Comparison of ENCODE assay signal across 10 mouse cellular contexts in genomic region chr12:40459673-40460265, GRCm38 (mm10). TPM values are rescaled to one million over a fixed set of nuclear protein-coding genes. Genes with fewer than 3 reads are reported as not detected.
A peak's percentile ranks its signal among the peaks of the same experiment; 100 is the strongest.
DNase-seq lines count a peak whose midpoint lies in the region; ATAC-seq and TF ChIP-seq lines count a peak whose summit lies in the region.
"Had no signal": no experiment of that assay in that cellular context is flagged by ENCODE, and none has a peak within 500 bp of the region (broad histone marks: within the 10 kb centered on the region; RNA-seq: fewer than 3 reads in every experiment).

No protein-coding gene starts in this region.

- H3K4me3 ChIP-seq in embryonic facial prominence, embryonic 11.5 days (ENCODE audit: low read depth, low read length), result no peak overlapping the region
- H3K4me3 ChIP-seq in embryonic facial prominence, embryonic 10.5 days, result no peak overlapping the region
- no peak overlapping the region for H3K4me3 ChIP-seq in hindbrain, postnatal 0 days (ENCODE audit: low read length)
- H3K4me3 ChIP-seq in hindbrain, embryonic 13.5 days, result no peak overlapping the region
- H3K4me3 ChIP-seq in midbrain, embryonic 10.5 days, result no peak overlapping the region
- no peak overlapping the region for H3K4me3 ChIP-seq in midbrain, embryonic 11.5 days (ENCODE audit: low read depth, low read length)
- H3K4me3 ChIP-seq in stomach, embryonic 14.5 days (ENCODE audit: low read depth, low read length), result no peak overlapping the region

- H3K36me3 ChIP-seq in embryonic facial prominence, embryonic 11.5 days (replicated peaks; ENCODE audit: control insufficient read depth, insufficient read depth, low read depth, low read length), result no peaks in the 10 kb centered on the region
- no peaks in the 10 kb centered on the region for H3K36me3 ChIP-seq in embryonic facial prominence, embryonic 10.5 days (replicated peaks)
- no peaks in the 10 kb centered on the region for H3K36me3 ChIP-seq in hindbrain, postnatal 0 days (ENCODE audit: insufficient read depth, low read length)
- H3K36me3 ChIP-seq in hindbrain, embryonic 13.5 days, result no peaks in the 10 kb centered on the region
- no peaks in the 10 kb centered on the region for H3K36me3 ChIP-seq in midbrain, embryonic 10.5 days
- no peaks in the 10 kb centered on the region for H3K36me3 ChIP-seq in midbrain, embryonic 11.5 days (ENCODE audit: control insufficient read depth, insufficient read depth, low read length)
- H3K36me3 ChIP-seq in stomach, embryonic 14.5 days (ENCODE audit: control insufficient read depth, insufficient read depth, low read length), result no peaks in the 10 kb centered on the region

- no peak overlapping the region for H3K27ac ChIP-seq in embryonic facial prominence, embryonic 11.5 days (replicated peaks; ENCODE audit: low read depth, low read length)
- no peak overlapping the region for H3K27ac ChIP-seq in embryonic facial prominence, embryonic 10.5 days (replicated peaks)
- H3K27ac ChIP-seq in hindbrain, postnatal 0 days, result peak overlapping the region; percentile 28; the same call in 1 of the 2 replicates
- no peak overlapping the region for H3K27ac ChIP-seq in hindbrain, embryonic 13.5 days
- peak overlapping the region; percentile 19; the same call in 1 of the 2 replicates for H3K27ac ChIP-seq in midbrain, embryonic 10.5 days (replicated peaks)
- no peak overlapping the region for H3K27ac ChIP-seq in midbrain, embryonic 11.5 days (ENCODE audit: low read depth, low read length)
- peak overlapping the region; percentile 10; the same call in 1 of the 2 replicates for H3K27ac ChIP-seq in stomach, embryonic 14.5 days (ENCODE audit: low read length)

- H3K4me1 ChIP-seq in embryonic facial prominence, embryonic 11.5 days (ENCODE audit: control insufficient read depth, insufficient read depth, low read length), result no peaks in the 10 kb centered on the region
- H3K4me1 ChIP-seq in embryonic facial prominence, embryonic 10.5 days, result peaks cover 39% of the 10 kb centered on the region
- H3K4me1 ChIP-seq in hindbrain, postnatal 0 days (ENCODE audit: insufficient read depth, low read length), result peaks cover 19% of the 10 kb centered on the region
- peaks cover 33% of the 10 kb centered on the region for H3K4me1 ChIP-seq in hindbrain, embryonic 13.5 days (replicated peaks)
- peaks cover 32% of the 10 kb centered on the region for H3K4me1 ChIP-seq in midbrain, embryonic 10.5 days
- no peaks in the 10 kb centered on the region for H3K4me1 ChIP-seq in midbrain, embryonic 11.5 days (ENCODE audit: control insufficient read depth, insufficient read depth, low read length)
- H3K4me1 ChIP-seq in stomach, embryonic 14.5 days (ENCODE audit: control insufficient read depth, insufficient read depth, low read length), result peaks cover 4% of the 10 kb centered on the region; the same call in 1 of the 2 replicates

- TF ChIP-seq CTCF in hindbrain, postnatal 0 days (IDR thresholded peaks at IDR 0.05; ENCODE audit: low read depth), result no peak

- no peak overlapping the region for H3K9ac ChIP-seq in embryonic facial prominence, embryonic 11.5 days (replicated peaks; ENCODE audit: low read length)
- no peak overlapping the region for H3K9ac ChIP-seq in hindbrain, postnatal 0 days (replicated peaks; ENCODE audit: low read length)
- no peak overlapping the region for H3K9ac ChIP-seq in hindbrain, embryonic 13.5 days
- H3K9ac ChIP-seq in midbrain, embryonic 11.5 days (ENCODE audit: low read length), result no peak overlapping the region
- H3K9ac ChIP-seq in stomach, embryonic 14.5 days (replicated peaks; ENCODE audit: low read depth, low read length), result no peak overlapping the region

- no peak for DNase-seq in embryonic facial prominence, embryonic 11.5 days (ENCODE audit: low spot score)
- no peak for DNase-seq in embryonic facial prominence, embryonic 10.5 days (ENCODE audit: low spot score)
- DNase-seq in hindbrain, postnatal 0 days (ENCODE audit: low spot score), result no peak
- DNase-seq in midbrain, embryonic 10.5 days (ENCODE audit: low spot score), result no peak
- no peak for DNase-seq in midbrain, embryonic 11.5 days (ENCODE audit: low spot score, missing footprints)
- DNase-seq in adrenal gland, adult 18-20 months (ENCODE audit: low spot score in 2 of 2), result no peak
- DNase-seq: cerebellum, adult 11 months had no signal

- no peaks in the 10 kb centered on the region for H3K9me3 ChIP-seq in embryonic facial prominence, embryonic 11.5 days (replicated peaks; ENCODE audit: control insufficient read depth, low read length)
- no peaks in the 10 kb centered on the region for H3K9me3 ChIP-seq in embryonic facial prominence, embryonic 10.5 days
- no peaks in the 10 kb centered on the region for H3K9me3 ChIP-seq in hindbrain, postnatal 0 days (ENCODE audit: low read length)
- no peaks in the 10 kb centered on the region for H3K9me3 ChIP-seq in hindbrain, embryonic 13.5 days
- H3K9me3 ChIP-seq in midbrain, embryonic 10.5 days (replicated peaks), result no peaks in the 10 kb centered on the region
- H3K9me3 ChIP-seq in midbrain, embryonic 11.5 days (ENCODE audit: control insufficient read depth, low read length), result no peaks in the 10 kb centered on the region
- no peaks in the 10 kb centered on the region for H3K9me3 ChIP-seq in stomach, embryonic 14.5 days (ENCODE audit: control insufficient read depth, low read depth, low read length)

- ATAC-seq in embryonic facial prominence, embryonic 11.5 days (replicated peaks; ENCODE audit: insufficient number of reproducible peaks, low FRiP score, low TSS enrichment, low read depth), result peak; percentile 58; the same call in 1 of the 2 replicates
- ATAC-seq in hindbrain, postnatal 0 days, result no peak
- no peak for ATAC-seq in hindbrain, embryonic 13.5 days (ENCODE audit: low FRiP score)
- ATAC-seq in midbrain, embryonic 11.5 days (ENCODE audit: low FRiP score), result no peak
- no peak for ATAC-seq in stomach, embryonic 14.5 days (ENCODE audit: insufficient number of reproducible peaks, insufficient read depth, low FRiP score, low read depth)

- 74% methylated on average over 6 of the region's 6 CpGs for WGBS in embryonic facial prominence, embryonic 11.5 days
- WGBS in embryonic facial prominence, embryonic 10.5 days, result 75% methylated on average over 6 of the region's 6 CpGs
- 77% methylated on average over 6 of the region's 6 CpGs for WGBS in hindbrain, postnatal 0 days
- WGBS in hindbrain, embryonic 13.5 days, result 81% methylated on average over 6 of the region's 6 CpGs
- 74% methylated on average over 6 of the region's 6 CpGs for WGBS in midbrain, embryonic 10.5 days
- WGBS in midbrain, embryonic 11.5 days, result 75% methylated on average over 6 of the region's 6 CpGs
- 68% methylated on average over 6 of the region's 6 CpGs for WGBS in stomach, embryonic 14.5 days

- no peak overlapping the region for H3K4me2 ChIP-seq in embryonic facial prominence, embryonic 11.5 days (ENCODE audit: low read depth, low read length)
- H3K4me2 ChIP-seq in hindbrain, postnatal 0 days (ENCODE audit: low read depth, low read length), result no peak overlapping the region
- H3K4me2 ChIP-seq in hindbrain, embryonic 13.5 days, result no peak overlapping the region
- no peak overlapping the region for H3K4me2 ChIP-seq in midbrain, embryonic 11.5 days
- H3K4me2 ChIP-seq in stomach, embryonic 14.5 days (replicated peaks; ENCODE audit: low read depth, low read length), result no peak overlapping the region
- H3K4me2 ChIP-seq: liver, embryonic 11.5 days had no signal

- H3K27me3 ChIP-seq in embryonic facial prominence, embryonic 11.5 days (ENCODE audit: control insufficient read depth, insufficient read depth, low read length), result no peaks in the 10 kb centered on the region
- no peaks in the 10 kb centered on the region for H3K27me3 ChIP-seq in embryonic facial prominence, embryonic 10.5 days (replicated peaks; ENCODE audit: low read depth, poor library complexity, severe bottlenecking)
- no peaks in the 10 kb centered on the region for H3K27me3 ChIP-seq in hindbrain, postnatal 0 days (ENCODE audit: insufficient read depth, low read length)
- H3K27me3 ChIP-seq in hindbrain, embryonic 13.5 days, result no peaks in the 10 kb centered on the region
- H3K27me3 ChIP-seq in midbrain, embryonic 10.5 days (ENCODE audit: low read depth, poor library complexity, severe bottlenecking), result no peaks in the 10 kb centered on the region
- no peaks in the 10 kb centered on the region for H3K27me3 ChIP-seq in midbrain, embryonic 11.5 days (ENCODE audit: control insufficient read depth, insufficient read depth, low read length)
- no peaks in the 10 kb centered on the region for H3K27me3 ChIP-seq in stomach, embryonic 14.5 days (ENCODE audit: control insufficient read depth, insufficient read depth, low read length)

RNA-seq across cellular contexts. Expression of gene Dock4, which starts 14.0 kb away (rescaled TPM):
- 10.7 and 11.0 TPM in 2 replicates for polyA plus RNA-seq in embryonic facial prominence, embryonic 11.5 days (2014; fragmentation: Nextera tagmentation; extraction: Ambion mirVana)
- polyA plus RNA-seq in embryonic facial prominence, embryonic 10.5 days (2016; fragmentation: Nextera tagmentation; extraction: Ambion mirVana), result 18.1 and 19.5 TPM in 2 replicates
- 25.9 and 30.7 TPM in 2 replicates for total RNA-seq in hindbrain, postnatal 0 days (2014; rRNA removed)
- polyA plus RNA-seq in hindbrain, postnatal 0 days (2015; fragmentation: Nextera tagmentation; extraction: Ambion mirVana), result 16.4 and 16.7 TPM in 2 replicates
- 40.5 and 43.4 TPM in 2 replicates for polyA plus RNA-seq in hindbrain, embryonic 13.5 days (2015; fragmentation: Nextera tagmentation; extraction: Ambion mirVana)
- 14.0 and 16.8 TPM in 2 replicates for polyA plus RNA-seq in midbrain, embryonic 10.5 days (2016; fragmentation: Nextera tagmentation; extraction: Ambion mirVana)
- 10.2 and 12.6 TPM in 2 replicates for polyA plus RNA-seq in midbrain, embryonic 11.5 days (2014; fragmentation: Nextera tagmentation; extraction: Ambion mirVana)
- 11.9 and 13.9 TPM in 2 replicates for polyA plus RNA-seq in stomach, embryonic 14.5 days (2014; fragmentation: Nextera tagmentation; extraction: Ambion mirVana)
- 10 to 100 TPM; 14.0 to 16.3 TPM for total RNA-seq in adrenal gland, adult 18-20 months (2021)

RNA-seq across cellular contexts. Expression of gene Zfp277, which starts 14.1 kb away (rescaled TPM):
- polyA plus RNA-seq in embryonic facial prominence, embryonic 11.5 days (2014; fragmentation: Nextera tagmentation; extraction: Ambion mirVana), result 46.9 and 47.6 TPM in 2 replicates
- polyA plus RNA-seq in embryonic facial prominence, embryonic 10.5 days (2016; fragmentation: Nextera tagmentation; extraction: Ambion mirVana), result 39.0 and 39.9 TPM in 2 replicates
- 21.6 and 24.6 TPM in 2 replicates for total RNA-seq in hindbrain, postnatal 0 days (2014; rRNA removed)
- polyA plus RNA-seq in hindbrain, postnatal 0 days (2015; fragmentation: Nextera tagmentation; extraction: Ambion mirVana), result 31.1 and 32.9 TPM in 2 replicates
- 29.9 TPM in 2 replicates for polyA plus RNA-seq in hindbrain, embryonic 13.5 days (2015; fragmentation: Nextera tagmentation; extraction: Ambion mirVana)
- polyA plus RNA-seq in midbrain, embryonic 10.5 days (2016; fragmentation: Nextera tagmentation; extraction: Ambion mirVana), result 38.3 and 39.6 TPM in 2 replicates
- polyA plus RNA-seq in midbrain, embryonic 11.5 days (2014; fragmentation: Nextera tagmentation; extraction: Ambion mirVana), result 40.0 and 43.7 TPM in 2 replicates
- polyA plus RNA-seq in stomach, embryonic 14.5 days (2014; fragmentation: Nextera tagmentation; extraction: Ambion mirVana), result 38.9 and 41.7 TPM in 2 replicates
- total RNA-seq in adrenal gland, adult 18-20 months (2021), result 10 to 100 TPM; 11.6 to 15.2 TPM

Comparison
In these comparisons a context has a peak if more than half of its experiments do, and no peak if none do; other contexts are left out.
1. H3K27ac ChIP-seq: peak in hindbrain, postnatal 0 days (single experiment), midbrain, embryonic 10.5 days (single experiment) and stomach, embryonic 14.5 days (single experiment); none in embryonic facial prominence, embryonic 11.5 days (single experiment), embryonic facial prominence, embryonic 10.5 days (single experiment), hindbrain, embryonic 13.5 days (single experiment) and midbrain, embryonic 11.5 days (single experiment).